Mouse (Mus musculus): ENCODE results near the gene Olfr1181. TPM values are rescaled to one million over a fixed set of nuclear protein-coding genes. Genes with fewer than 3 reads are reported as not detected.
"Not testable (repeated sequence)": the region's sequence is repeated elsewhere in the genome, so short reads cannot be mapped to it uniquely, and the experiment has no call there.

The Olfr1181 gene
- not detected for polyA plus RNA-seq (2017; shearing (Covaris generic))

DNA sequence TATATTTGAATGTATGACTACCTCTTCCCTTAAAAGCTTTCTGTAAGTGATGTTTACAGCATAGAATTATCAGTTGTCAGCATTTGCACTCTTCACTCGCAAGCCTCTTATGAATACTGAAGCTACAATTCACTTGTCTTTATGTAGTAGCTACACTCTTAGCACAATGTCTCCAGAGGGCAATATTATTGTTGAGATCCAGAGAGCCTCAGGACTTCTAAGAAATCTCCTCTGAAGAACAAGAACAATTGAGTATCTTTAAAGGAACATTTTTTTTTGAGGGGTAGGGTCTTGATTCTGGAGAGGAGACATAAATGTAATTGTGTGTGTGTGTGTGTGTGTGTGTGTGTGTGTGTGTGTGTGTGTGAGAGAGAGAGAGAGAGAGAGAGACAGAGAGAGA lies at the start of gene Olfr1181:
Gene Olfr1181 (minus strand): TSS at position 101 of the 400 bp plus-strand sequence.
- ATAC-seq = no peak

DNA sequence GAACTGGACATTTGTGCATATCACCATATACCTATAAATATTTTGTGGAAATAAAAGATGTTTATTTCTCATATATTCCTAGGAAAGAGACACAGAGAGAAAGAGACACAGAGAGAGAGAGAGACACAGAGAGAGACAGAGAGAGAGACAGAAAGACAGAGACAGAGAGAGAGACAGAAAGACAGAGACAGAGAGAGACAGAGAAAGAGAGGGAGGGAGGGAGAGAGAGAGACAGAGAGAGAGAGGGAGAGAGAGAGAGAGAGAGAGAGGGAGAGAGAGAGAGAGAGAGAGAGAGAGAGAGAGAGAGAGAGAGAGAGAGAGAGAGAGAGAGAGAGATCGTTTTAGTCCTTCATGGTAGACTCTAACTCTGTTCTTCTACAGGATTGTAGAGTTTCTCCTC lies 28.6 kb upstream of the Olfr1181 start, which contains the start of gene Olfr1183:
Gene Olfr1183 (plus strand): TSS at position 301 of the 400 bp plus-strand sequence.
- ATAC-seq = not testable (repeated sequence)

DNA sequence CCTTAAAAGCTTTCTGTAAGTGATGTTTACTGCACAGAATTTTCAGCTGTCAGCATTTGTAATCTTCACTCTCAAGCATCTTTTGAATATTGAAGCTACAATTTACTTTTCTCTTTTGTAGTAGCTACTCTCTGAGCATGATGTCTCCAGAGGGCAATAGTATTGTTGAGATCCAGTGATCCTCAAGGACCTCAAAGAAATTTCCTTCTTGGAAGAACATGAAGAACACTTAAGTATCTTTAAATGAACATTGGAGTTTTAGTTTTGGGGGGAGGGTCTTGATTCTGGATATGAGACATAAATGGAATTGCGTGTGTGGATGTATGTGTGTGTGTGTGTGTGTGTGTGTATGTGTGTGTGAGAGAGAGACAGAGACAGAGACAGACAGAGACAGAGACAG lies 23.1 kb upstream of the Olfr1181 start, which contains the start of gene Gm13757:
Gene Gm13757 (minus strand): TSS at position 101 of the 400 bp plus-strand sequence.
- no peak for ATAC-seq

DNA sequence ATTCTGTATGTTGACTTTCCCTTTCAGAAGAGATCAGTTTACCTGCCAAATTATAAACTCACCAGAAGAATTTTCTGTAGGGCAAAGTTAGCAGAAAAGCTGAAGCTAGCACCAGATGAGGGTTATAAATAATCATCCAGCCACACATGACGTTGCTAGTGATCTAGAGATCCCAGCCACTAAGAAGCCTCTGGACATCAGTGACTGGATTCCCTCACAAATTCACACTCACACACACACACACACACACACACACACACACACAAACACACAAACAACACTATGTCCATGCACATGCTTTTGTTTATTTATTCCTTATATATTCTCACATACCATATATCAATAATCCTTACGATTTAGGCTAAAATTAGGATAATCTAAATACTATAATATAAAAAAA lies 6.9 kb downstream of the Olfr1181 start, which contains the start of gene Olfr1180:
Gene Olfr1180 (minus strand): TSS at position 101 of the 400 bp plus-strand sequence.
- ATAC-seq = no peak

DNA sequence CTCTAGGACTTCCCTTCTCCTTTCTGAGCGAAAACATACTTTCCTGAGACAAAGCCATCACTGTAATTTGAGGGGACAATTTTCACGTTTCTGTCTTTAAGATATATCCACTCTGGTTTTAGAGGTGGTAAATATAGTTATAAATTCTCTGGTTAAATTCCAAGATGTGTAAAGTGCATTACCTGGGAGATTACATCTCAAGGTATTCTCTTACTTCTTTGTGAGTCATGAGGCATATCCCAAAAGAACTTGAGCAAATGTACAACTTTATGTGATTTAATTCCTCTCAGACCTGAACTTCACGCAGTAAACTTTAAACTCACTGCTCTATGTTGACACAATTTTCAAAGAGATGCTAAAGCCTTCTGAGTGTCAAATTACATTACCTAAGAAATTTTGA lies 19.6 kb downstream of the Olfr1181 start, which contains the start of gene Olfr1179:
Gene Olfr1179 (minus strand): TSS at position 101 of the 400 bp plus-strand sequence.
- no peak for ATAC-seq

DNA sequence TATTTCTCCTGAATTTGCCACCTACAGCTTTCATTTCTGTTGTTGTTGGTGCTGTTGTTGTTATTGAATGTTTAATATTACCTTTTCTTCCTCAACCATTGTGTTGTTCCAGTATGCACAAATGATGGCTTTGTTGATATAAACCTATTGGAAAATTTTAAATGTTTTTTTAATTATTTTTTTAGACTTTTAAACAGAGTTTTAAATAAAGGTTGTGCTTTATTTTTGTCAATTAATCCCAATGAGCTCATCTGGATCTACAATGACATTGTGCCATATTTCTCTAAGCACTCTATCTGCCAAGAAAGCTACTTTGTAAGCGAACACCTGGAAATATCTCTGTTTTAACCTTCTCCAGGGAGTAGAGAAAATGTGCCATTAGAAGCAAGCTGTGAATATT lies 39.2 kb downstream of the Olfr1181 start, which contains the start of gene Olfr1178:
Gene Olfr1178 (plus strand): TSS at position 301 of the 400 bp plus-strand sequence.
- no peak for ATAC-seq

Other genes starting within 250 kb of the Olfr1181 start
- under 1 TPM in 1 of 3 experiments, not detected in 2; 0.38 TPM for gene Olfr1168, start 244.3 kb downstream of the Olfr1181 start, polyA plus RNA-seq (2017; shearing (Covaris generic))
- not detected for gene Olfr1170, start 197.8 kb downstream of the Olfr1181 start, polyA plus RNA-seq (2017; shearing (Covaris generic))
- gene Olfr1173, start 146.3 kb downstream of the Olfr1181 start, polyA plus RNA-seq (2017; shearing (Covaris generic)) = under 1 TPM in 1 of 3 experiments, not detected in 2; 0.16 TPM
- not detected for gene Olfr1174-ps, start 111.0 kb downstream of the Olfr1181 start, polyA plus RNA-seq (2017; shearing (Covaris generic))
- under 1 TPM; 0.09 to 0.10 (median 0.09) TPM for gene Olfr1175-ps, start 99.0 kb downstream of the Olfr1181 start, polyA plus RNA-seq (2017; shearing (Covaris generic))
- gene Olfr1176, start 89.5 kb downstream of the Olfr1181 start, polyA plus RNA-seq (2017; shearing (Covaris generic)) = not detected
- not detected for gene Olfr1177-ps, start 79.7 kb downstream of the Olfr1181 start, polyA plus RNA-seq (2017; shearing (Covaris generic))
- under 1 TPM in 1 of 3 experiments, not detected in 2; 0.05 TPM for gene Olfr1178, start 39.1 kb downstream of the Olfr1181 start, polyA plus RNA-seq (2017; shearing (Covaris generic))
- gene Olfr1179, start 19.7 kb downstream of the Olfr1181 start, polyA plus RNA-seq (2017; shearing (Covaris generic)) = not detected
- gene Olfr1180, start 7.0 kb downstream of the Olfr1181 start, polyA plus RNA-seq (2017; shearing (Covaris generic)) = not detected
- not detected for gene Gm13757, start 23.0 kb upstream of the Olfr1181 start, polyA plus RNA-seq (2017; shearing (Covaris generic))
- gene Olfr1183, start 28.7 kb upstream of the Olfr1181 start, polyA plus RNA-seq (2017; shearing (Covaris generic)) = under 1 TPM in 1 of 3 experiments, not detected in 2; 0.13 TPM
- not detected for gene Olfr1184, start 57.4 kb upstream of the Olfr1181 start, polyA plus RNA-seq (2017; shearing (Covaris generic))
- not detected for gene Olfr1185-ps1, start 67.1 kb upstream of the Olfr1181 start, polyA plus RNA-seq (2017; shearing (Covaris generic))
- not detected for gene Olfr1186, start 92.4 kb upstream of the Olfr1181 start, polyA plus RNA-seq (2017; shearing (Covaris generic))
- gene Olfr1188, start 130.8 kb upstream of the Olfr1181 start, polyA plus RNA-seq (2017; shearing (Covaris generic)) = not detected
- not detected for gene Olfr1189, start 160.3 kb upstream of the Olfr1181 start, polyA plus RNA-seq (2017; shearing (Covaris generic))
- gene Olfr1191-ps1, start 214.4 kb upstream of the Olfr1181 start, polyA plus RNA-seq (2017; shearing (Covaris generic)) = not detected
- gene Olfr1192-ps1, start 222.3 kb upstream of the Olfr1181 start, polyA plus RNA-seq (2017; shearing (Covaris generic)) = under 1 TPM in 1 of 3 experiments, not detected in 2; 0.08 TPM
- not detected for gene Olfr1193, start 249.5 kb upstream of the Olfr1181 start, polyA plus RNA-seq (2017; shearing (Covaris generic))

All from inflammation-experienced regulatory T-cells, adult 6 months (primary cell).